Mouse (Mus musculus) heart, embryonic 10.5 days (tissue): ENCODE data around the gene Acsl3. TPM values are rescaled to one million over a fixed set of nuclear protein-coding genes. Genes with fewer than 3 reads are reported as not detected.

ENCODE experiments used
- DNase-seq: peaks from one replicate; pipeline ENCODE4 v3.0.0-alpha.2; 2017; ENCODE audit warnings: low spot score
- H3K27ac ChIP-seq: fragments of 300-500 bp; sonication (generic); 2 replicates; pipeline ENCODE4 v1.5.1; 2016; ENCODE audit warnings: mild to moderate bottlenecking
- H3K27me3 ChIP-seq: fragments of 300-500 bp; sonication (generic); 2 replicates; pipeline ENCODE4 v1.6.1; 2016; ENCODE audit warnings: mild to moderate bottlenecking; ENCODE audit not compliant: poor library complexity, insufficient read depth, severe bottlenecking
- H3K36me3 ChIP-seq: fragments of 300-500 bp; sonication (generic); 2 replicates; pipeline ENCODE4 v1.6.1; 2016; ENCODE audit warnings: mild to moderate bottlenecking, moderate library complexity
- H3K4me1 ChIP-seq: fragments of 300-500 bp; sonication (generic); 2 replicates; pipeline ENCODE4 v1.6.1; 2016; ENCODE audit warnings: mild to moderate bottlenecking
- H3K4me3 ChIP-seq: fragments of 300-500 bp; sonication (generic); 2 replicates; pipeline ENCODE4 v1.5.1; 2016; ENCODE audit warnings: mild to moderate bottlenecking, moderate library complexity
- H3K9me3 ChIP-seq: fragments of 300-500 bp; sonication (generic); 2 replicates; pipeline ENCODE4 v1.6.1; 2016; ENCODE audit warnings: mild to moderate bottlenecking, moderate library complexity
- WGBS: fragments of 180-500 bp; shearing (Covaris S2); methylation state at CpG from one replicate; pipeline ENCODE4 v1.1.7; 2016; 5-methylcytosine and 5-hydroxymethylcytosine counted together
- polyA plus RNA-seq: library from polyadenylated mRNA; unstranded; fragments of >200 nt; fragmentation: Nextera tagmentation; extraction: Ambion mirVana; gene quantifications from 2 replicates; pipeline ENCODE4 v1.2.1, GENCODE M21; 2016

Acsl3 gene
- polyA plus RNA-seq, 1 experiment from 2014 or later: 56.7 TPM

DNA sequence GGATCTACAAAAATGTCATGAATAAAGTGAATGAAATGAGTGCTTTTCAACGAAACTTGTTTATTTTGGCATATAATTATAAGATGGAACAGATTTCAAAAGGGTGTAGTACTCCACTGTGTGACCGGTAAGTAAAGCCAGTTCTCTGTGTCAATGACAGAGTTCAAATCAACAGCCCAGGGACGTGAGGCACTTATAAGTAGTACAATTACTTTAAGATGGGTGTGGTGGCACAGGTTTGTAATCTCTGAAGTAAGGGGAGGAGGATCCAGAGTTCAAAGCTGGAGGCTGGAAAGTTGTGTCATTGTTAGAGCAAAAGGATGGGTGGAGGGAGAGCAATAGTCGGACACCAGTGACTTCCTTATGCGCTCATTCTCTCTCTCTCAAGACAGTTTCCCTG lies 39.3 kb downstream of the Acsl3 start:
- H3K4me1 ChIP-seq: peaks cover under 1% of the 10 kb centered on the region; the same call in 1 of the 2 replicates
- H3K9me3 ChIP-seq: no peaks in the 10 kb centered on the region
- peaks cover 79% of the 10 kb centered on the region for H3K36me3 ChIP-seq
- no peak overlapping the region for H3K4me3 ChIP-seq
- no peaks in the 10 kb centered on the region for H3K27me3 ChIP-seq
- H3K27ac ChIP-seq: no peak overlapping the region
- DNase-seq: no peak
- WGBS: 91% methylated on average over 5 of the region's 5 CpGs

- no peak for DNase-seq
- 83% methylated on average over 6 of the region's 6 CpGs for WGBS
- H3K4me1 ChIP-seq: peaks cover 5% of the 10 kb centered on the region; the same call in 1 of the 2 replicates
- H3K4me3 ChIP-seq: no peak overlapping the region
- H3K9me3 ChIP-seq: no peaks in the 10 kb centered on the region
- H3K36me3 ChIP-seq: peaks cover 80% of the 10 kb centered on the region
- no peak overlapping the region for H3K27ac ChIP-seq
- no peaks in the 10 kb centered on the region for H3K27me3 ChIP-seq
Observed at GRCm38 (mm10) chr1:78698138-78698537, 40.5 kb downstream of the Acsl3 start.

GRCm38 (mm10) chr1:78701740-78702139 lies 44.1 kb downstream of the Acsl3 start:
- 94% methylated on average over 3 of the region's 3 CpGs for WGBS
- Histone ChIP-seq H3K4me3 (no peak overlapping the region), H3K27me3 (no peaks in the 10 kb centered on the region), H3K36me3 (peaks cover 87% of the 10 kb centered on the region), H3K4me1 (peaks cover 5% of the 10 kb centered on the region; the same call in 1 of the 2 replicates), H3K9me3 (no peaks in the 10 kb centered on the region), H3K27ac (no peak overlapping the region)
- peak; percentile 46 for DNase-seq

GRCm38 (mm10) chr1:78702282-78702963 lies 44.8 kb downstream of the Acsl3 start:
- Histone ChIP-seq H3K9me3 (no peaks in the 10 kb centered on the region), H3K27ac (no peak overlapping the region), H3K36me3 (peaks cover 82% of the 10 kb centered on the region), H3K4me1 (peaks cover 5% of the 10 kb centered on the region; the same call in 1 of the 2 replicates), H3K27me3 (no peaks in the 10 kb centered on the region), H3K4me3 (no peak overlapping the region)
- 78% methylated on average over 14 of the region's 14 CpGs for WGBS
- peak; percentile 73 for DNase-seq

- 83% methylated on average over 2 of the region's 2 CpGs for WGBS
- Histone ChIP-seq H3K9me3 (no peaks in the 10 kb centered on the region), H3K4me3 (no peak overlapping the region), H3K4me1 (peaks cover 5% of the 10 kb centered on the region; the same call in 1 of the 2 replicates), H3K27me3 (no peaks in the 10 kb centered on the region), H3K27ac (no peak overlapping the region), H3K36me3 (peaks cover 79% of the 10 kb centered on the region)
- peak; percentile 54 for DNase-seq
Observed at GRCm38 (mm10) chr1:78702964-78703285, 45.3 kb downstream of the Acsl3 start.

DNA sequence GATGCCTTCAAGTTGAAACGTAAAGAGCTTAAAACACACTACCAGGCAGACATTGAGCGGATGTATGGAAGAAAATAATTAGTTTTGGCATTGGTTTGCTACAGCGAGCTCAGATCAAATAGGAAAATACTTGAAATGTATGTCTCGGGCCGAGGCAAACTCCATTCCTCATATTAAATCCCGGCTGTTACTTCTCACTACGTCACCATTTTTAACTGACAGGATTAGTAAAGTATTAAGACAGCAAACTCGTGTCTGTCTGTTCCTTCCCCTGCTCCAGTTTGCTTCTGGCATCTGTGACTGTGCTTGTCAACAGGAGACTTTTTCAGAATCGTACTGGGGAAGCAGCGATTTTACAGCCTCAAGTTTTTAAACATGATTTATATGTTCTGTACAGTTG lies 48.7 kb downstream of the Acsl3 start:
- Histone ChIP-seq H3K4me3 (no peak overlapping the region), H3K9me3 (no peaks in the 10 kb centered on the region), H3K27me3 (no peaks in the 10 kb centered on the region), H3K27ac (no peak overlapping the region), H3K36me3 (peaks cover 48% of the 10 kb centered on the region), H3K4me1 (peaks cover 5% of the 10 kb centered on the region; the same call in 1 of the 2 replicates)
- no peak for DNase-seq
- 85% methylated on average over 10 of the region's 10 CpGs for WGBS

DNA sequence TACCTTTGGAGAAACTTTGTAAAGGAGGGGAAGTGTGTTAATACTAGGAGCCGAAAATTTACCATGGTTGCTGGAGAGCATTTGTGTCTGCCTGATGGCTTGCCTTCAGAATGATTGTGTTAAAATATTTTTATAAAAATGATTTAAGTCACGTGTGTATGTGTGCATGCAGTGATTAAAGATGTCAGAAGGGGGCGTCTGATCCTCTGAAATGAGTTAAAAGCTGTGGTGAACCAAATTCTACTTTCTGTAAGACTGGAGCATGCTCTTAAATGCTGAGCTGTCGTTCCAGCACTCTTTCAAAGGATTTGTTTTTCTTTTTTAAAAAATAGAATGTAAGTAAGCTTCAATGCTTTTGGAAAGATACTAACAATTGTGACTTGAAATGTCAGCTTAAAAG lies 49.7 kb downstream of the Acsl3 start:
- WGBS: 67% methylated on average over 4 of the region's 4 CpGs
- H3K36me3 ChIP-seq: peaks cover 38% of the 10 kb centered on the region
- no peaks in the 10 kb centered on the region for H3K27me3 ChIP-seq
- DNase-seq: no peak
- no peaks in the 10 kb centered on the region for H3K9me3 ChIP-seq
- no peak overlapping the region for H3K4me3 ChIP-seq
- H3K27ac ChIP-seq: no peak overlapping the region
- peaks cover under 1% of the 10 kb centered on the region; the same call in 1 of the 2 replicates for H3K4me1 ChIP-seq

DNA sequence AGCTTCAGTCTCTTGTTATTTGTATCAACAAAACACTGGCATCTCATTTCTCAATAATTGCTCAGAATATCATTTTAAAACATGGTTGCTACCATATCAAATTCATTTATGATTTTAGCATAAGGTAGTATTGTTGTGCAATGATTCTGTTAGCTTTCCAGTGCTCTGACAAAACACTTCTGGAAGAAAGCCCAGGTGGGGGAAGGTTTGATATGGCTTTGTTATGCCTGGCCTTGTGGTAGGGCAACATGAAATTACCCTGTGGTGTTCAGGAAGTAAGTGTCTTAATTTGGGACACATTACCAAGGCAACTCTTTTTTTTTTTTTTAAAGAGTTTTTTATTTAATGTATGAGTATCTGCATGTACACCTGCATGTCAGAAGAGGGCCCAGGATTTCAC lies 52.4 kb downstream of the Acsl3 start:
- H3K27me3 ChIP-seq: no peaks in the 10 kb centered on the region
- DNase-seq: no peak
- H3K4me1 ChIP-seq: no peaks in the 10 kb centered on the region
- H3K9me3 ChIP-seq: no peaks in the 10 kb centered on the region
- H3K27ac ChIP-seq: no peak overlapping the region
- H3K36me3 ChIP-seq: peaks cover 14% of the 10 kb centered on the region; the same call in 1 of the 2 replicates
- H3K4me3 ChIP-seq: no peak overlapping the region

DNA sequence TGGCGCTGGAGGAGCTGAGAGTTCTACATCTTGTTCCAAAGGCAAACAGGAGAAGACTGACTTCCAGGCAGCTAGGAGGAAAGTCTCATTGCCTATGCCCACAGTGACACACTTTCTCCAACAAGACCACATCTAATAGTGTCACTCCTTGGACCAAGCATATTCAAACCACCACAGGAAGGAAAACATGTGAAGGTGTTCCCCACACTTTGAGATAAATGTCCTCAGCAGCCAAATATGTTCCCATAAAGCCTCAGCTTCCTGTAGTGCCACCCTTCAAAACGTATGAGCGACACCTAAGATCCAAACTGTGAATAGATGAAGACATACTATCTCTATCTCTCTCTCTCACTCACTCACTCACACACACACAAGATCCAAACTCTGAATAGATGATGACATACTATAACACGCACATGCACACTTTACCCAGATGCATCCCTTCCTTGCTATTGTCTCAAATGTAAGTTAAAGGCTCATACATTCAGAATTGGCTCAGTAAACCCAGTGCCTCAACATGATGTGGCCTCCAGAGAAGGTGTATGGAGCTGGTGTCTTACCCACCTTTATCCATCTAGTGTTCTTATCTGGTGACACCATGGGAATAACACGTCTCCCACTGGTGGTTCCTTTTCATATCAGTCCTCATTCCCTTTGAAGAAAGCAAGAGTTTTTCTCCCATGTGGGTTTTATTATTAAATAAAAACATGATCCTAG lies 53.1 kb downstream of the Acsl3 start:
- no peak overlapping the region for H3K4me3 ChIP-seq
- H3K27ac ChIP-seq: no peak overlapping the region
- no peaks in the 10 kb centered on the region for H3K27me3 ChIP-seq
- no peaks in the 10 kb centered on the region for H3K9me3 ChIP-seq
- H3K36me3 ChIP-seq: peaks cover 8% of the 10 kb centered on the region; the same call in 1 of the 2 replicates
- H3K4me1 ChIP-seq: no peaks in the 10 kb centered on the region
- DNase-seq: no peak
- 74% methylated on average over 5 of the region's 5 CpGs for WGBS

DNA sequence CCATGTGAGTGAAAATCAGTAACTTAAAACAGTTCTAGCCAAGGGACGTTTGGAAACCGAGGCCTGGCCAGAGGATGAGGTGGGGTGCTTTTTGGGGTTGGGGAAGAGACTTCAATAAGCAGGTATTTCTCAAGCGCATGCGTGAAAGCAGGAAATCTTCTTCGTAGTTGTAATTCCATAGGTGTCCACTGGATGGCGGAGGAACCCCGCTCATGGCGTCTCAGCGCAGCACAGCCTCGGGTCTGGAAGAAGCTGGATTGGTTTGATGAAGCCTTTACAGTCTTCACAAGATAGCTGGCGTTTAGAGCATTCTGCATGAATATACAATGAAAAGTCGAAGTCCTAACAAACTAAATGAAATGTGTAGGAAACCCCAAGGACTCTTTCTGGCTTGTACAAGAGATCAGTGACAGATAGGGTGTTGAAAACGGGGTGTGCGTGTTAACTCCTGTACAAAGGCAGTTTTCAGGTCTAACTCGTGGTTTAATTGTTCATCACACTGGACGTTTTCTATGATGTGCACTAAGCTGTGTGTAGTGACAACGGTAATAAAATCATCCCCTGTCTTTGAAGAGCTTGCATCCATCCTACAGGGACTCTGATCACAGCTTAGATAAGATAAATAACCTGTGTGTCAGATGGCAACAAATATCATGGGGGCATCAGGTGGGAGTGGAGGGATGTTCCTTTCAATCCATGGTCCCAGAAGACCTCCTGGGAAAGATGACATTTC lies 67.0 kb downstream of the Acsl3 start:
- peak; percentile 85 for DNase-seq
- Histone ChIP-seq H3K4me1 (no peaks in the 10 kb centered on the region), H3K4me3 (no peak overlapping the region), H3K27ac (no peak overlapping the region), H3K9me3 (no peaks in the 10 kb centered on the region), H3K36me3 (no peaks in the 10 kb centered on the region), H3K27me3 (no peaks in the 10 kb centered on the region)
- 17% methylated on average over 17 of the region's 17 CpGs for WGBS

DNA sequence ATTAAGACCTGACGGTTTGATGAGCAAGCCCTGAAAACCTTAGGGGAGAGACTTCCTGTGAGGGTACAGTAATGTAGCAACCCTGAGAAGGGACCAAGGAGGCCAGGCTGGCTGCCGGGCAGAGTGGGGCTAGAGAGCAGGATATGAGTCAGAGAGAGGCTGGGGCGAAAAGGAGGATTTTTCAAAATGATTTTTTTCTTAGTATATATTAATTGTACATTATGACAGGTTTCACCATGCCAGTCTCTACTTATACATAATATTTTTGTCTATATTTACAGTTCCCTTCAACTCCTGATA lies 67.5 kb downstream of the Acsl3 start:
- 53% methylated on average over 3 of the region's 3 CpGs for WGBS

GRCm38 (mm10) chr1:78725617-78726223 lies 68.1 kb downstream of the Acsl3 start:
- no peak for DNase-seq
- no peaks in the 10 kb centered on the region for H3K9me3 ChIP-seq
- no peaks in the 10 kb centered on the region for H3K27me3 ChIP-seq
- H3K4me1 ChIP-seq: no peaks in the 10 kb centered on the region
- H3K27ac ChIP-seq: peak overlapping the region; percentile 26
- H3K4me3 ChIP-seq: no peak overlapping the region
- no peaks in the 10 kb centered on the region for H3K36me3 ChIP-seq
- WGBS: 56% methylated on average over 6 of the region's 6 CpGs

More for the DNA sequence above, 67.5 kb downstream of the Acsl3 start:
- no peak for DNase-seq
- H3K36me3 ChIP-seq: no peaks in the 10 kb centered on the region
- no peak overlapping the region for H3K4me3 ChIP-seq
- H3K27me3 ChIP-seq: no peaks in the 10 kb centered on the region
- no peak overlapping the region for H3K27ac ChIP-seq
- H3K9me3 ChIP-seq: no peaks in the 10 kb centered on the region
- no peaks in the 10 kb centered on the region for H3K4me1 ChIP-seq
